Mouse (Mus musculus) testis, adult 2 months (tissue): ENCODE results near the gene Cnnm1.

Experiments used
- CTCF ChIP-seq: fragments of 200-500 bp; IDR thresholded peaks from 2 replicates; pipeline ENCODE4 v1.5.1; 2012; ENCODE audit warnings: low read depth, mild to moderate bottlenecking, inconsistent platforms, low read length, moderate library complexity; ENCODE audit not compliant: control insufficient read depth, insufficient read depth, insufficient replicate concordance
- POLR2A ChIP-seq: fragments of 200-500 bp; IDR thresholded peaks from 2 replicates; pipeline ENCODE4 v1.6.1; 2012; ENCODE audit warnings: low read depth, mild to moderate bottlenecking, inconsistent platforms, low read length, moderate library complexity; ENCODE audit not compliant: control insufficient read depth

- TF ChIP-seq CTCF (no peak), POLR2A (peak; percentile 51)
Observed at GRCm38 (mm10) chr19:43524187-43525103, 84.2 kb downstream of the Cnnm1 start, which contains the start of gene Got1.
